Mouse (Mus musculus) testis, adult 2 months (tissue): ENCODE measurements around the gene Nfix. TPM values are rescaled to one million over a fixed set of nuclear protein-coding genes. Genes with fewer than 3 reads are reported as not detected.
"Not testable (repeated sequence)": the region's sequence is repeated elsewhere in the genome, so short reads cannot be mapped to it uniquely, and the experiment has no call there.

Experiments used
- H3K27ac ChIP-seq: fragments of 200-500 bp; 2 replicates; pipeline ENCODE4 v1.5.1; 2012; ENCODE audit warnings: low read depth, low read length; ENCODE audit not compliant: control insufficient read depth, insufficient read depth
- H3K27me3 ChIP-seq: fragments of 200-500 bp; 2 replicates; pipeline ENCODE4 v1.6.1; 2012; ENCODE audit warnings: mild to moderate bottlenecking, low read length, moderate library complexity; ENCODE audit not compliant: control insufficient read depth, insufficient read depth
- H3K36me3 ChIP-seq: fragments of 200-500 bp; 2 replicates; pipeline ENCODE4 v1.6.1; 2012; ENCODE audit warnings: mild to moderate bottlenecking, low read length; ENCODE audit not compliant: control insufficient read depth, insufficient read depth
- H3K4me1 ChIP-seq: fragments of 200-500 bp; 2 replicates; pipeline ENCODE4 v1.6.1; 2012; ENCODE audit warnings: low read length; ENCODE audit not compliant: control insufficient read depth, insufficient read depth
- H3K4me3 ChIP-seq: fragments of 200-500 bp; 2 replicates; pipeline ENCODE4 v1.5.1; 2012; ENCODE audit warnings: low read depth, mild to moderate bottlenecking, low read length, moderate library complexity, mixed read lengths; ENCODE audit not compliant: control insufficient read depth
- CTCF ChIP-seq: fragments of 200-500 bp; IDR thresholded peaks from 2 replicates; pipeline ENCODE4 v1.5.1; 2012; ENCODE audit warnings: low read depth, mild to moderate bottlenecking, inconsistent platforms, low read length, moderate library complexity; ENCODE audit not compliant: control insufficient read depth, insufficient read depth, insufficient replicate concordance
- POLR2A ChIP-seq: fragments of 200-500 bp; IDR thresholded peaks from 2 replicates; pipeline ENCODE4 v1.6.1; 2012; ENCODE audit warnings: low read depth, mild to moderate bottlenecking, inconsistent platforms, low read length, moderate library complexity; ENCODE audit not compliant: control insufficient read depth
- polyA plus RNA-seq: library from polyadenylated mRNA; depleted of rRNA; stranded (reverse); fragments of >200 nt; gene quantifications from 2 replicates; pipeline ENCODE4 v1.2.3, GENCODE M21; 2012

The Nfix gene
- polyA plus RNA-seq, 1 experiment = 5.0 TPM

DNA sequence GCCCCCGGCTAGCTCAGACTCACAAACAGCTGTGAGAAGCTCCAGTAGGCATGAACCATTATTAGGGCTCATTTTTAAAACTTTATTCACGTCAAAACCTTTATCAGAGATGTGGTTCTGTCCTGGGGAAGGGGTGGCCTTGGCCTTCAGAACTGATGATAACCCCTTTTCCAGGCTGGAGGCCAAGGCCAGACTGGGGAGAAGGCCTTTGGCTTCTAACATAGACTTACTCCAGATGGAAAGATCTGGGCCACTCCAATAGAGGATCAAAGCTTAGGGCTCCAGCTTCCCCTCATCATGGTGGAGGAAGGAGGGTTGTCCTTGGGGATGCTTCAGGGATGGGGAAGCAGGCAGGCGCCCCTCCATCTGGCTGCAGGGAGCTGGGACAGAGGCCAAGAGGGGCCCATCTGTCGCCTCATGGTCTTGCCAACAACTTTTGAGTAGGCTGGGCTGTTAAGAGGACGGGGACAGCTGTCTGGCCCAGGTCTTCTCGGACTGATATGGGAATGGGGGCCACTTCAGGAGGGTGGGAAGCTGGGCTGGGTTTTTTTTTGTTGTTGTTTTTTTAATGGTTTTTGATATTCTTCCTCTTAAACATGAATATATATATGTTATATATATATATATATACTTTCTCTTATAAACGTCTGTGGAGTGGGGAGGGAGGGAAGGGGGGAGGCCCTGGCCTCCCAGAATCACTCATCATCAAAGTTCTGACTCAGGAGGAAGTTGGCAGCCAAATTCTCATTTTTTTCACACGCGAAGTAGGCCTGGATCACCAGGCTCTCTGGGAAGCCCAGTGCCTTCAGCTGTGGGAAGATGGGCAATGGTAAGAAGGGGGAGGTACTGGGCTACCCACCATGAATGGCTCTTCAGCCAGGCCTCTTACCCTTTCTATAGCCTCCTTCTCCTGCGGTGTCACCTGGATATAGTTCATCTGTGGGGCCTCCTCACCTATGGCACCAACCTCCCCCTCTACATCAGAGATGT lies 35.0 kb upstream of the Nfix start:
- no peak overlapping the region for H3K27ac ChIP-seq
- TF ChIP-seq CTCF (no peak), POLR2A (no peak)
- H3K36me3 ChIP-seq = peaks cover 1% of the 10 kb centered on the region; the same call in 1 of the 2 replicates
- no peak overlapping the region for H3K4me3 ChIP-seq
- peaks cover 8% of the 10 kb centered on the region for H3K4me1 ChIP-seq
- no peaks in the 10 kb centered on the region for H3K27me3 ChIP-seq

- H3K27me3 ChIP-seq = no peaks in the 10 kb centered on the region
- TF ChIP-seq CTCF = no peak
- no peak for TF ChIP-seq POLR2A
- peaks cover 8% of the 10 kb centered on the region for H3K4me1 ChIP-seq
- no peak overlapping the region for H3K4me3 ChIP-seq
- peak overlapping the region; percentile 45; the same call in 1 of the 2 replicates for H3K27ac ChIP-seq
- peaks cover 1% of the 10 kb centered on the region; the same call in 1 of the 2 replicates for H3K36me3 ChIP-seq
Observed at GRCm38 (mm10) chr8:84834002-84834865, 34.1 kb upstream of the Nfix start.

GRCm38 (mm10) chr8:84832759-84833742 lies 32.9 kb upstream of the Nfix start:
- H3K36me3 ChIP-seq = peaks cover 1% of the 10 kb centered on the region; the same call in 1 of the 2 replicates
- H3K27me3 ChIP-seq = no peaks in the 10 kb centered on the region
- peaks cover 8% of the 10 kb centered on the region for H3K4me1 ChIP-seq
- peak overlapping the region; percentile 71 for H3K27ac ChIP-seq
- no peak for TF ChIP-seq POLR2A
- TF ChIP-seq CTCF = no peak
- H3K4me3 ChIP-seq = peak overlapping the region; percentile 84

- H3K4me3 ChIP-seq = peak overlapping the region; percentile 84
- H3K27me3 ChIP-seq = no peaks in the 10 kb centered on the region
- peak overlapping the region; percentile 71 for H3K27ac ChIP-seq
- peaks cover 2% of the 10 kb centered on the region for H3K4me1 ChIP-seq
- TF ChIP-seq CTCF (no peak), POLR2A (peak; percentile 67)
- H3K36me3 ChIP-seq = no peaks in the 10 kb centered on the region
Observed at GRCm38 (mm10) chr8:84832034-84832717, 32.0 kb upstream of the Nfix start.

- no peaks in the 10 kb centered on the region for H3K27me3 ChIP-seq
- H3K36me3 ChIP-seq = no peaks in the 10 kb centered on the region
- H3K4me3 ChIP-seq = peak within 1 kb of the TSS; percentile 84
- TF ChIP-seq POLR2A (no peak), CTCF (peak; percentile 32; the same call in 1 of the 2 replicates)
- peaks cover 2% of the 10 kb centered on the region for H3K4me1 ChIP-seq
- peak within 1 kb of the TSS; percentile 71 for H3K27ac ChIP-seq
Observed at GRCm38 (mm10) chr8:84831490-84831889, 31.3 kb upstream of the Nfix start, which contains the start of gene Gadd45gip1. Gene Gadd45gip1 (plus strand): TSS chr8:84831522.

- not testable (repeated sequence) for H3K27ac ChIP-seq, H3K4me1 ChIP-seq, H3K36me3 ChIP-seq, H3K4me3 ChIP-seq, H3K27me3 ChIP-seq
Observed at GRCm38 (mm10) chr8:84826518-84826917, 26.4 kb upstream of the Nfix start.
